10 mouse cellular contexts compared by ENCODE assay signal in the genomic region with DNA sequence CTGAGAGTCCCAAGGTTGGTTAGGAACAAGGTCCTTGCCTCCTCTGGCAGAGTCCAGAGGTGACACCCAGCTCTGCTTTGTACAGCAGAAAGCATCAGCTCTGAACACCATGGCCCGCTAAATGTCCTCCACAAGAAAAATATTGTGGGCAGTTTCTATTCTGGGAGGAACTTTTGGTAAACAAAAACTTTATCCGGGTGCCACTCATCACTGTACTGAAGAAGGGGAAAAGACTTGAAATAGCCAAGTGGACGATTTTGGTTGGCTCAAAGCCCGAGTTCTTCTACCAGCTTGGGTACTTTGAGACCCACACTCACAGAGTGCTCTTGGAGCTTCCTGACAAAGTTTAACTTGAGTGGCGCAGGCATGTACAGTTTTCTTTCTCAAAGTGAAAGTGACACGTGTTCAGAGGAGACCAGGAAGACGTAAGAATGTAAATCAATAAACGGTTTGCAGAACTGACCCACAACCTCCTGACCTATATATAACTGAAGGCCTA.
DNase-seq lines count a peak whose midpoint lies in the region; ATAC-seq and TF ChIP-seq lines count a peak whose summit lies in the region.
"Had no signal": no experiment of that assay in that cellular context is flagged by ENCODE, and none has a peak within 500 bp of the region (broad histone marks: within the 10 kb centered on the region; RNA-seq: fewer than 3 reads in every experiment).

No protein-coding gene starts in this region.

- H3K9me3 ChIP-seq in hindbrain, postnatal 0 days (ENCODE audit: low read length) = no peaks in the 10 kb centered on the region
- H3K9me3 ChIP-seq in hindbrain, embryonic 11.5 days (ENCODE audit: control insufficient read depth, low read length) = no peaks in the 10 kb centered on the region

- intact Hi-C loops in left cerebral cortex, postnatal 10 days (cut with DNase I) = no loop called here

- no peaks in the 10 kb centered on the region for H3K36me3 ChIP-seq in hindbrain, postnatal 0 days (ENCODE audit: insufficient read depth, low read length)
- no peaks in the 10 kb centered on the region for H3K36me3 ChIP-seq in hindbrain, embryonic 11.5 days (ENCODE audit: control insufficient read depth, insufficient read depth, low read length)

- no peak for TF ChIP-seq CTCF in hindbrain, postnatal 0 days (IDR thresholded peaks at IDR 0.05; ENCODE audit: low read depth)
- no peak for TF ChIP-seq CTCF in bone marrow macrophage, adult 2 months (IDR thresholded peaks at IDR 0.05; ENCODE audit: low read depth, low read length)

- peaks cover 16% of the 10 kb centered on the region; the same call in 1 of the 2 replicates for H3K4me1 ChIP-seq in hindbrain, postnatal 0 days (ENCODE audit: insufficient read depth, low read length)
- no peaks in the 10 kb centered on the region for H3K4me1 ChIP-seq in hindbrain, embryonic 11.5 days (replicated peaks; ENCODE audit: control insufficient read depth, insufficient read depth, low read length)
- H3K4me1 ChIP-seq in bone marrow macrophage, adult 2 months (ENCODE audit: control insufficient read depth, insufficient read depth, low read length) = peaks cover 11% of the 10 kb centered on the region

- no peak for ATAC-seq in hindbrain, postnatal 0 days
- no peak for ATAC-seq in hindbrain, embryonic 11.5 days (ENCODE audit: low FRiP score)
- ATAC-seq in monocyte, adult 5-6 weeks (replicated peaks; ENCODE audit: insufficient number of reproducible peaks, low FRiP score, low TSS enrichment, poor library complexity, severe bottlenecking) = peak; percentile 65
- ATAC-seq: Patski had no signal

- peak overlapping the region; percentile 70 for H3K27ac ChIP-seq in hindbrain, postnatal 0 days
- H3K27ac ChIP-seq in hindbrain, embryonic 11.5 days (ENCODE audit: low read depth, low read length) = no peak overlapping the region
- H3K27ac ChIP-seq in bone marrow macrophage, adult 2 months (ENCODE audit: insufficient read depth, low read depth, low read length) = no peak overlapping the region
- H3K27ac ChIP-seq: macrophage had no signal

- no peak overlapping the region for H3K9ac ChIP-seq in hindbrain, postnatal 0 days (replicated peaks; ENCODE audit: low read length)
- H3K9ac ChIP-seq in hindbrain, embryonic 11.5 days (ENCODE audit: low read depth, low read length) = no peak overlapping the region

- no peak for TF ChIP-seq POLR2A in bone marrow macrophage, adult 2 months (IDR thresholded peaks at IDR 0.05; ENCODE audit: borderline replicate concordance, low read depth, low read length)

- no peak overlapping the region for H3K4me3 ChIP-seq in hindbrain, postnatal 0 days (ENCODE audit: low read length)
- no peak overlapping the region for H3K4me3 ChIP-seq in hindbrain, embryonic 11.5 days (ENCODE audit: low read depth, low read length)
- H3K4me3 ChIP-seq in bone marrow macrophage, adult 2 months (ENCODE audit: insufficient read depth, low read length) = peak overlapping the region; percentile 22; the same call in 1 of the 2 replicates

- DNase-seq in hindbrain, postnatal 0 days (ENCODE audit: low spot score) = peak; percentile 16
- DNase-seq in hindbrain, embryonic 11.5 days (ENCODE audit: low spot score) = no peak
- peak; percentile 71 for DNase-seq in kidney, adult 9 months
- DNase-seq in thymus, postnatal 0 days (ENCODE audit: low spot score) = no peak
- DNase-seq in right cerebral cortex, postnatal 14 days = no peak
- DNase-seq in left cerebral cortex, postnatal 10 days (ENCODE audit: extremely low spot score in 1 of 2, low spot score in 2 of 2) = no peak

- H3K4me2 ChIP-seq in hindbrain, postnatal 0 days (ENCODE audit: low read depth, low read length) = no peak overlapping the region
- H3K4me2 ChIP-seq in hindbrain, embryonic 11.5 days (replicated peaks; ENCODE audit: low read depth, low read length) = no peak overlapping the region

- 62% methylated on average over 8 of the region's 8 CpGs for WGBS in hindbrain, postnatal 0 days
- 80% methylated on average over 8 of the region's 8 CpGs for WGBS in hindbrain, embryonic 11.5 days

- H3K27me3 ChIP-seq in hindbrain, postnatal 0 days (ENCODE audit: insufficient read depth, low read length) = 0 out of 2 replicates have a peak, but pooled peaks cover 1% of the 10 kb centered on the region
- no peaks in the 10 kb centered on the region for H3K27me3 ChIP-seq in hindbrain, embryonic 11.5 days (ENCODE audit: control insufficient read depth, insufficient read depth, low read length)
- H3K27me3 ChIP-seq: Patski had no signal

Comparison
In these comparisons a context has a peak if more than half of its experiments do, and no peak if none do; other contexts are left out.
1. DNase-seq: peak in hindbrain, postnatal 0 days (single experiment) and kidney, adult 9 months (single experiment); none in hindbrain, embryonic 11.5 days (single experiment), thymus, postnatal 0 days (single experiment), right cerebral cortex, postnatal 14 days (single experiment) and left cerebral cortex, postnatal 10 days (0 of 2).